Mouse (Mus musculus): ENCODE measurements at regions not wholly inside any gene's neighbourhood (a gene's known extent, or its start where the extent isn't known, plus 50 kb on each side); places are given as distances from the start of the nearest gene placed in this dataset.

- ATAC-seq (ENCODE audit: low FRiP score, low TSS enrichment) (no peak), DNase-seq (ENCODE audit: low spot score) (no peak)
- Histone ChIP-seq H3K27ac (replicated peaks) (no peak overlapping the region), H3K4me2 (replicated peaks; ENCODE audit: low read depth) (no peak overlapping the region), H3K4me3 (ENCODE audit: low read depth, low read length) (no peak overlapping the region), H3K4me1 (replicated peaks; ENCODE audit: control insufficient read depth, insufficient read depth) (no peaks in the 10 kb centered on the region), H3K9ac (ENCODE audit: low read length) (no peak overlapping the region), H3K9me3 (ENCODE audit: control insufficient read depth, low read length) (no peaks in the 10 kb centered on the region), H3K27me3 (ENCODE audit: control insufficient read depth, insufficient read depth, low read length) (no peaks in the 10 kb centered on the region), H3K36me3 (ENCODE audit: control insufficient read depth, insufficient read depth, low read length) (no peaks in the 10 kb centered on the region)
- WGBS: 63% methylated on average over 5 of the region's 5 CpGs
- TF ChIP-seq EP300 (optimal IDR thresholded peaks at IDR 0.05) (no peak), CTCF (IDR thresholded peaks at IDR 0.05; ENCODE audit: low read depth) (no peak)
Measured at GRCm38 (mm10) chr5:77552580-77552979, 144.7 kb upstream of the Igfbp7 start.

DNA sequence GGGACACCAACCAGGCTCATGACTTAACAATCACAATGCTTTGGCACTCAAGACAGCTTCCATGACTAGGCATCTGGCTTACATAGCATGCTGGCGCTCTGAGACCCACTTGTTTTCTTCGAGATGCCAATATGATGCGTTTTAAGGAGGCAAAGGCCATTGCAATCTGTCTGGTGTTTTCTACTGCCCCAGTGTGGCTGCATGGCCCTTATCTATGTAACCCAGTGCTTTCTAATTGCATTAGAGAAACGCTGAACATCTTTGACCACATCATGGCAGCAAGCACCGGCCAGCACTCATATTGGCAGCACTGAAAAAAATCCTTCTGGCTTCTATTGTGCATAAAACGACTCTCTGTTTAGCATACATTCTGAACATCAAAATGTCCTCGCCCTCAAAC is 144.2 kb upstream of the Igfbp7 start:
- ATAC-seq (ENCODE audit: low FRiP score, low TSS enrichment) (no peak), DNase-seq (ENCODE audit: low spot score) (no peak)
- WGBS: 76% methylated on average over 7 of the region's 7 CpGs
- Histone ChIP-seq H3K4me2 (replicated peaks; ENCODE audit: low read depth) (no peak overlapping the region), H3K27ac (replicated peaks) (no peak overlapping the region), H3K9ac (ENCODE audit: low read length) (no peak overlapping the region), H3K4me3 (ENCODE audit: low read depth, low read length) (no peak overlapping the region), H3K4me1 (replicated peaks; ENCODE audit: control insufficient read depth, insufficient read depth) (no peaks in the 10 kb centered on the region), H3K9me3 (ENCODE audit: control insufficient read depth, low read length) (no peaks in the 10 kb centered on the region), H3K27me3 (ENCODE audit: control insufficient read depth, insufficient read depth, low read length) (no peaks in the 10 kb centered on the region), H3K36me3 (ENCODE audit: control insufficient read depth, insufficient read depth, low read length) (no peaks in the 10 kb centered on the region)
- TF ChIP-seq CTCF (IDR thresholded peaks at IDR 0.05; ENCODE audit: low read depth) (no peak), EP300 (optimal IDR thresholded peaks at IDR 0.05) (no peak)

GRCm38 (mm10) chr5:77546001-77546620 is 138.3 kb upstream of the Igfbp7 start:
- H3K27me3 ChIP-seq (ENCODE audit: control insufficient read depth, insufficient read depth, low read length): no peaks in the 10 kb centered on the region
- no peak overlapping the region for H3K27ac ChIP-seq (replicated peaks)
- 42% methylated on average over 13 of the region's 13 CpGs for WGBS
- no peak for DNase-seq (ENCODE audit: low spot score)
- H3K9me3 ChIP-seq (ENCODE audit: control insufficient read depth, low read length): no peaks in the 10 kb centered on the region
- H3K4me2 ChIP-seq (replicated peaks; ENCODE audit: low read depth): no peak overlapping the region
- no peak for TF ChIP-seq CTCF (IDR thresholded peaks at IDR 0.05; ENCODE audit: low read depth)
- TF ChIP-seq EP300 (optimal IDR thresholded peaks at IDR 0.05): no peak
- no peak for ATAC-seq (ENCODE audit: low FRiP score, low TSS enrichment)
- no peak overlapping the region for H3K4me3 ChIP-seq (ENCODE audit: low read depth, low read length)
- no peak overlapping the region for H3K9ac ChIP-seq (ENCODE audit: low read length)
- no peaks in the 10 kb centered on the region for H3K4me1 ChIP-seq (replicated peaks; ENCODE audit: control insufficient read depth, insufficient read depth)
- no peaks in the 10 kb centered on the region for H3K36me3 ChIP-seq (ENCODE audit: control insufficient read depth, insufficient read depth, low read length)

DNA sequence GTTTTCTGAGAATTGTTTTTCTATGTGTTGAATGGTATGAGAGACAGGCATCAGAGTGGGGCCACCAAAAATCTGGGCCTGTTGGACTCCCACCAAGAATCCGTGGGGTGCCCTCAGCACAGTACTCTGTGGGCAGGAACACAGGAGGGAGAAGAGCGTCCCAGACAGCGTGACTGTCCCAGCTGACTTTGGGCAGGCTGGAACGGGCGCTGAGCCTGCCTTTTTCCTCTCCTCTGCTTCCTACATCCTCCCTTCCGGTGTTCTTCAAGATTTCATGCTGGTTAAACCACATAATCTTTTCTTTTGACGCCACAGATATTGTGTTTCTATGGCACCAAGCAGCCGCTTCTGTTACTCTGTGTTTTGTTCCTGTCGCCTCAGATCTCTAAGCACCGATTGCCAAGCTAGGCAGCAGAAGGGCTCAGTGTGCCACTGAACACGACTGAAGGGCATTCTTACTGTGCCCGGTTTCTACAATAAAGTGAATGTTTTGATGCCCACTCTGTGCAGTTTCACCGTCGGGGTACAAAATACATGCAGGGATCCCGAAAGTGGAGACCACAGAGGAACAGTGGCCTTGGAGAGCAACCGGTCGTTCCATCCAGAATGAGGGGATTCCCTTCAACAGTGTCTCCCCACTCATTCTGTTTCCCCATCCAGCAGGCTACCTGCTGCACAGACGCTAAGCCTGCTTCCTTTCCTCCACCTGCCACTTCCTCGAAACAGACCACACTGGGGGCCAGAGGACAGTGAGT is 124.6 kb upstream of the Igfbp7 start:
- Histone ChIP-seq H3K27ac (replicated peaks) (no peak overlapping the region), H3K4me2 (replicated peaks; ENCODE audit: low read depth) (no peak overlapping the region), H3K4me1 (replicated peaks; ENCODE audit: control insufficient read depth, insufficient read depth) (no peaks in the 10 kb centered on the region), H3K4me3 (ENCODE audit: low read depth, low read length) (no peak overlapping the region), H3K9ac (ENCODE audit: low read length) (no peak overlapping the region), H3K9me3 (ENCODE audit: control insufficient read depth, low read length) (no peaks in the 10 kb centered on the region), H3K36me3 (ENCODE audit: control insufficient read depth, insufficient read depth, low read length) (no peaks in the 10 kb centered on the region), H3K27me3 (ENCODE audit: control insufficient read depth, insufficient read depth, low read length) (no peaks in the 10 kb centered on the region)
- TF ChIP-seq EP300 (optimal IDR thresholded peaks at IDR 0.05) (no peak), CTCF (IDR thresholded peaks at IDR 0.05; ENCODE audit: low read depth) (no peak)
- DNase-seq (ENCODE audit: low spot score) (no peak), ATAC-seq (ENCODE audit: low FRiP score, low TSS enrichment) (no peak)
- WGBS: 68% methylated on average over 19 of the region's 19 CpGs

- no peak overlapping the region for H3K9ac ChIP-seq (ENCODE audit: low read length)
- DNase-seq (ENCODE audit: low spot score) (no peak), ATAC-seq (ENCODE audit: low FRiP score, low TSS enrichment) (no peak; the same call in 1 of the 2 replicates)
- H3K27me3 ChIP-seq (ENCODE audit: control insufficient read depth, insufficient read depth, low read length): no peaks in the 10 kb centered on the region
- TF ChIP-seq CTCF (IDR thresholded peaks at IDR 0.05; ENCODE audit: low read depth): no peak
- H3K27ac ChIP-seq (replicated peaks): no peak overlapping the region
- WGBS: 68% methylated on average over 7 of the region's 7 CpGs
- H3K9me3 ChIP-seq (ENCODE audit: control insufficient read depth, low read length): no peaks in the 10 kb centered on the region
- no peaks in the 10 kb centered on the region for H3K36me3 ChIP-seq (ENCODE audit: control insufficient read depth, insufficient read depth, low read length)
- no peak overlapping the region for H3K4me2 ChIP-seq (replicated peaks; ENCODE audit: low read depth)
- H3K4me3 ChIP-seq (ENCODE audit: low read depth, low read length): no peak overlapping the region
- H3K4me1 ChIP-seq (replicated peaks; ENCODE audit: control insufficient read depth, insufficient read depth): no peaks in the 10 kb centered on the region
Measured at GRCm38 (mm10) chr5:77530376-77530775, 122.5 kb upstream of the Igfbp7 start.

GRCm38 (mm10) chr5:77517252-77517651 is 109.4 kb upstream of the Igfbp7 start:
- 69% methylated on average over 4 of the region's 4 CpGs for WGBS
- Histone ChIP-seq H3K4me1 (replicated peaks; ENCODE audit: control insufficient read depth, insufficient read depth) (no peaks in the 10 kb centered on the region), H3K4me3 (ENCODE audit: low read depth, low read length) (no peak overlapping the region), H3K9me3 (ENCODE audit: control insufficient read depth, low read length) (no peaks in the 10 kb centered on the region), H3K27ac (replicated peaks) (no peak overlapping the region), H3K4me2 (replicated peaks; ENCODE audit: low read depth) (no peak overlapping the region), H3K36me3 (ENCODE audit: control insufficient read depth, insufficient read depth, low read length) (no peaks in the 10 kb centered on the region), H3K9ac (ENCODE audit: low read length) (no peak overlapping the region), H3K27me3 (ENCODE audit: control insufficient read depth, insufficient read depth, low read length) (no peaks in the 10 kb centered on the region)
- TF ChIP-seq EP300 (optimal IDR thresholded peaks at IDR 0.05): no peak
- no peak for TF ChIP-seq CTCF (IDR thresholded peaks at IDR 0.05; ENCODE audit: low read depth)
- DNase-seq (ENCODE audit: low spot score): no peak
- no peak for ATAC-seq (ENCODE audit: low FRiP score, low TSS enrichment)
